Mouse (Mus musculus) frontal cortex, postnatal 14 days (tissue): ENCODE results near the gene Tas2r143.

Source experiments
- DNase-seq, 2 experiments: peaks; one replicate each; pipeline ENCODE4 v3.0.0; 2022; ENCODE audit warnings: low spot score in 2 of 2

Gene Tas2r143

GRCm38 (mm10) chr6:42397041-42397657, 2.9 kb upstream of the Tas2r143 start:
- DNase-seq: no peak

GRCm38 (mm10) chr6:42398285-42398684, 1.8 kb upstream of the Tas2r143 start:
- no peak for DNase-seq

- DNase-seq: no peak
Measured at GRCm38 (mm10) chr6:42398998-42399397, 1.0 kb upstream of the Tas2r143 start.

GRCm38 (mm10) chr6:42405134-42405533, 5.1 kb downstream of the Tas2r143 start, which contains the start of gene Tas2r135:
Tas2r135 (plus strand) TSS chr6:42405434.
- DNase-seq: no peak

- DNase-seq: no peak
Measured at GRCm38 (mm10) chr6:42419443-42419842, 19.4 kb downstream of the Tas2r143 start.

- DNase-seq: no peak
Measured at GRCm38 (mm10) chr6:42421439-42421838, 21.4 kb downstream of the Tas2r143 start.

GRCm38 (mm10) chr6:42424472-42424871, 24.4 kb downstream of the Tas2r143 start:
- DNase-seq: no peak

- DNase-seq: no peak
Measured at GRCm38 (mm10) chr6:42426337-42426736, 26.3 kb downstream of the Tas2r143 start.

- DNase-seq: no peak
Measured at GRCm38 (mm10) chr6:42433554-42433953, 33.5 kb downstream of the Tas2r143 start.

- DNase-seq: no peak
Measured at GRCm38 (mm10) chr6:42434446-42434845, 34.4 kb downstream of the Tas2r143 start, which contains the start of gene Tas2r126. Tas2r126 (plus strand) TSS chr6:42434535.

- DNase-seq: no peak
Measured at GRCm38 (mm10) chr6:42435490-42435889, 35.5 kb downstream of the Tas2r143 start.

GRCm38 (mm10) chr6:42441395-42441794, 41.4 kb downstream of the Tas2r143 start:
- no peak for DNase-seq

GRCm38 (mm10) chr6:42444491-42444890, 44.5 kb downstream of the Tas2r143 start:
- DNase-seq: no peak

GRCm38 (mm10) chr6:42447381-42447780, 47.3 kb downstream of the Tas2r143 start:
- DNase-seq: no peak
